In genomic region chr8:47872361-47873107, GRCm38 (mm10) we compare ENCODE assay signal across 10 mouse cellular contexts. TPM values are rescaled to one million over a fixed set of nuclear protein-coding genes. Genes with fewer than 3 reads are reported as not detected.
A peak's percentile ranks its signal among the peaks of the same experiment; 100 is the strongest.
DNase-seq lines count a peak whose midpoint lies in the region; ATAC-seq and TF ChIP-seq lines count a peak whose summit lies in the region.
"Had no signal": no experiment of that assay in that cellular context is flagged by ENCODE, and none has a peak within 500 bp of the region (broad histone marks: within the 10 kb centered on the region; RNA-seq: fewer than 3 reads in every experiment).

No protein-coding gene starts in this region.

- H3K27ac ChIP-seq in MEL (ENCODE audit: control insufficient read depth, low read depth, low read length), result no peak overlapping the region
- no peak overlapping the region for H3K27ac ChIP-seq in embryonic facial prominence, embryonic 14.5 days (replicated peaks; ENCODE audit: low read depth, low read length)
- H3K27ac ChIP-seq in stomach, embryonic 15.5 days, result no peak overlapping the region
- H3K27ac ChIP-seq: macrophage had no signal

- H3K9ac ChIP-seq in MEL (ENCODE audit: control insufficient read depth, low read depth, low read length, poor library complexity, severe bottlenecking), result no peak overlapping the region
- H3K9ac ChIP-seq in embryonic facial prominence, embryonic 14.5 days (ENCODE audit: low read depth, low read length), result no peak overlapping the region
- H3K9ac ChIP-seq in stomach, embryonic 15.5 days, result no peak overlapping the region

- DNase-seq in gastrocnemius, adult 18-20 months (ENCODE audit: low spot score), result peak; percentile 39
- no peak for DNase-seq in gastrocnemius, adult 8-10 months (ENCODE audit: low spot score in 2 of 2)
- peak; percentile 61 for DNase-seq in MEL (ENCODE audit: low read depth, low spot score)
- peak; percentile 67 for DNase-seq in embryonic facial prominence, embryonic 14.5 days (ENCODE audit: low spot score)
- peak; percentile 29 for DNase-seq in layer of hippocampus, adult 9-11 months

- peak; percentile 88 for ATAC-seq in embryonic facial prominence, embryonic 14.5 days (ENCODE audit: low read depth)
- ATAC-seq in hematopoietic stem cell, adult 5-6 weeks (replicated peaks in 1 of 2; ENCODE audit: insufficient read depth in 1 of 2, low FRiP score in 2 of 2, low TSS enrichment in 1 of 2, low read depth in 1 of 2, poor library complexity in 2 of 2, severe bottlenecking in 2 of 2), result peak; percentile 80 to 84
- peak; percentile 91 for ATAC-seq in megakaryocyte, adult 5-6 weeks (ENCODE audit: poor library complexity, severe bottlenecking)
- peak; percentile 61; the same call in 1 of the 2 replicates for ATAC-seq in stomach, embryonic 15.5 days (ENCODE audit: insufficient read depth, low FRiP score, low read depth)

- 52% methylated on average over 13 of the region's 13 CpGs for WGBS in embryonic facial prominence, embryonic 14.5 days
- 50% methylated on average over 13 of the region's 13 CpGs for WGBS in stomach, embryonic 15.5 days

- no peaks in the 10 kb centered on the region for H3K79me2 ChIP-seq in MEL (ENCODE audit: control insufficient read depth, insufficient read depth, low read length, poor library complexity)

- TF ChIP-seq RAD21 in MEL (IDR thresholded peaks at IDR 0.05; ENCODE audit: low read depth, low read length), result peak; percentile 73

- H3K9me3 ChIP-seq in MEL (replicated peaks; ENCODE audit: insufficient read depth, low read length), result no peaks in the 10 kb centered on the region
- H3K9me3 ChIP-seq in embryonic facial prominence, embryonic 14.5 days (ENCODE audit: control insufficient read depth, low read length), result no peaks in the 10 kb centered on the region
- H3K9me3 ChIP-seq in stomach, embryonic 15.5 days, result no peaks in the 10 kb centered on the region

- H3K4me2 ChIP-seq in embryonic facial prominence, embryonic 14.5 days (ENCODE audit: low read depth, low read length), result no peak overlapping the region
- no peak overlapping the region for H3K4me2 ChIP-seq in stomach, embryonic 15.5 days

- TF ChIP-seq CTCF in MEL (IDR thresholded peaks at IDR 0.05 in 2 of 3, conservative IDR thresholded peaks at IDR 0.05 in 1 of 3; ENCODE audit: control insufficient read depth in 1 of 3, insufficient read depth in 1 of 3, low read depth in 2 of 3, low read length in 3 of 3, poor library complexity in 1 of 3, severe bottlenecking in 1 of 3), result peak; percentile 90 to 97 (median 94)

- TF ChIP-seq POLR2A in MEL (IDR thresholded peaks at IDR 0.05; ENCODE audit: control insufficient read depth in 1 of 2, insufficient read depth in 1 of 2, low read depth in 1 of 2, low read length in 2 of 2, poor library complexity in 1 of 2), result no peak

- 0 out of 4 replicates have a peak, but pooled peaks cover 0 to 2% of the 10 kb centered on the region in 2 experiments for H3K36me3 ChIP-seq in MEL (ENCODE audit: control insufficient read depth in 1 of 2, insufficient read depth in 2 of 2, low read length in 2 of 2)
- H3K36me3 ChIP-seq in embryonic facial prominence, embryonic 14.5 days (ENCODE audit: control insufficient read depth, insufficient read depth, low read length), result peaks cover 48% of the 10 kb centered on the region
- H3K36me3 ChIP-seq in stomach, embryonic 15.5 days, result peaks cover 31% of the 10 kb centered on the region; the same call in 1 of the 2 replicates

- H3K4me3 ChIP-seq in MEL (ENCODE audit: control insufficient read depth in 1 of 2, insufficient read depth in 1 of 2, low read depth in 2 of 2, low read length in 2 of 2), result no peak overlapping the region
- no peak overlapping the region for H3K4me3 ChIP-seq in embryonic facial prominence, embryonic 14.5 days (ENCODE audit: low read depth, low read length)
- no peak overlapping the region for H3K4me3 ChIP-seq in stomach, embryonic 15.5 days (replicated peaks)

- TF ChIP-seq EP300 in MEL (IDR thresholded peaks at IDR 0.05; ENCODE audit: low read depth in 1 of 2, low read length in 2 of 2), result no peak

- H3K4me1 ChIP-seq in MEL (ENCODE audit: control insufficient read depth in 1 of 2, insufficient read depth in 2 of 2, low read length in 2 of 2), result no peaks in the 10 kb centered on the region
- no peaks in the 10 kb centered on the region for H3K4me1 ChIP-seq in embryonic facial prominence, embryonic 14.5 days (ENCODE audit: control insufficient read depth, insufficient read depth, low read length)
- no peaks in the 10 kb centered on the region for H3K4me1 ChIP-seq in stomach, embryonic 15.5 days

- H3K27me3 ChIP-seq in MEL (ENCODE audit: control insufficient read depth in 1 of 2, insufficient read depth in 2 of 2, low read length in 2 of 2), result no peaks in the 10 kb centered on the region
- H3K27me3 ChIP-seq in embryonic facial prominence, embryonic 14.5 days (replicated peaks; ENCODE audit: control insufficient read depth, insufficient read depth, low read length), result no peaks in the 10 kb centered on the region
- H3K27me3 ChIP-seq in stomach, embryonic 15.5 days (replicated peaks), result no peaks in the 10 kb centered on the region

TF ChIP-seq in MEL, 35 proteins besides CTCF, POLR2A, EP300 and RAD21:
- TF ChIP-seq MAZ (IDR thresholded peaks at IDR 0.05; ENCODE audit: low read depth, low read length) (no peak), SIN3A (IDR thresholded peaks at IDR 0.05; ENCODE audit: low read length) (no peak), MYC (IDR thresholded peaks at IDR 0.05; ENCODE audit: low read depth, low read length) (no peak), USF2 (IDR thresholded peaks at IDR 0.05; ENCODE audit: borderline replicate concordance in 1 of 2, insufficient read depth in 1 of 2, low read depth in 1 of 2, low read length in 2 of 2) (no peak), MYB (IDR thresholded peaks at IDR 0.05; ENCODE audit: low read depth, low read length) (no peak), NELFE (IDR thresholded peaks at IDR 0.05; ENCODE audit: low read depth, low read length) (no peak), ZC3H11A (IDR thresholded peaks at IDR 0.05; ENCODE audit: low read depth, low read length) (peak; percentile 34; the same call in 1 of the 2 replicates), HCFC1 (IDR thresholded peaks at IDR 0.05; ENCODE audit: low read depth, low read length) (no peak), SMC3 (IDR thresholded peaks at IDR 0.05; ENCODE audit: low read depth, low read length) (peak; percentile 76), POLR2AphosphoS5 (IDR thresholded peaks at IDR 0.05; ENCODE audit: borderline replicate concordance, low read depth, low read length) (no peak)

RNA-seq across cellular contexts. Expression of gene Cldn22, which starts 48.3 kb away (rescaled TPM):
- under 1 TPM; 0.69 to 0.84 TPM for total RNA-seq in gastrocnemius, adult 18-20 months (2021)
- total RNA-seq in gastrocnemius, adult 8-10 months (2022), result under 1 TPM in 2 of 4 experiments, not detected in 2; 0.29 to 0.59 TPM
- total RNA-seq in MEL (2012; rRNA removed), result not detected in 2 replicates
- not detected for polyA plus RNA-seq in MEL (2012; ENCODE audit: insufficient read depth in 1 of 2, insufficient read length in 2 of 2, low read depth in 1 of 2, low replicate concordance in 2 of 2, missing spikeins in 1 of 2)
- polyA plus RNA-seq in embryonic facial prominence, embryonic 14.5 days (2014; fragmentation: Nextera tagmentation; extraction: Ambion mirVana), result not detected in 2 replicates
- not detected in 2 replicates for total RNA-seq in hematopoietic stem cell, adult 5-6 weeks (2017)
- total RNA-seq in megakaryocyte, adult 5-6 weeks (2015), result not detected in 2 replicates
- not detected in 2 replicates for total RNA-seq in megakaryocyte, adult 5-6 weeks (2017)
- polyA plus RNA-seq in stomach, embryonic 15.5 days (2015; fragmentation: Nextera tagmentation; extraction: Ambion mirVana), result not detected in 2 replicates
- polyA plus RNA-seq: macrophage had no signal

RNA-seq across cellular contexts. Expression of gene Cldn24, which starts 50.6 kb away (rescaled TPM):
- not detected for total RNA-seq in gastrocnemius, adult 18-20 months (2021)
- total RNA-seq in gastrocnemius, adult 8-10 months (2022), result not detected
- not detected in 2 replicates for total RNA-seq in MEL (2012; rRNA removed)
- polyA plus RNA-seq in MEL (2012; ENCODE audit: insufficient read depth in 1 of 2, insufficient read length in 2 of 2, low read depth in 1 of 2, low replicate concordance in 2 of 2, missing spikeins in 1 of 2), result not detected
- not detected in 2 replicates for polyA plus RNA-seq in embryonic facial prominence, embryonic 14.5 days (2014; fragmentation: Nextera tagmentation; extraction: Ambion mirVana)
- total RNA-seq in hematopoietic stem cell, adult 5-6 weeks (2017), result not detected in 2 replicates
- not detected in 2 replicates for total RNA-seq in megakaryocyte, adult 5-6 weeks (2015)
- total RNA-seq in megakaryocyte, adult 5-6 weeks (2017), result not detected in 2 replicates
- polyA plus RNA-seq in stomach, embryonic 15.5 days (2015; fragmentation: Nextera tagmentation; extraction: Ambion mirVana), result not detected in 2 replicates
- total RNA-seq: adrenal gland, adult 18-20 months had no signal
- polyA plus RNA-seq: macrophage had no signal

Comparison
In these comparisons a context has a peak if more than half of its experiments do, and no peak if none do; other contexts are left out.
1. DNase-seq: peak in gastrocnemius, adult 18-20 months (single experiment), MEL (single experiment), embryonic facial prominence, embryonic 14.5 days (single experiment) and layer of hippocampus, adult 9-11 months (single experiment); none in gastrocnemius, adult 8-10 months (0 of 2).
2. Peak in every context shown above with its lines, with median percentiles within 50 percentile points of each other: ATAC-seq.